Mouse (Mus musculus) small intestine, adult 2 months (tissue): ENCODE measurements around the gene Rnf216. TPM values are rescaled to one million over a fixed set of nuclear protein-coding genes. Genes with fewer than 3 reads are reported as not detected.

ENCODE experiments used
- H3K27ac ChIP-seq: fragments of 200-500 bp; 2 replicates; pipeline ENCODE4 v1.5.1; 2012; ENCODE audit warnings: low read depth, low read length, control low read depth, inconsistent platforms; ENCODE audit not compliant: insufficient read depth
- H3K27me3 ChIP-seq: fragments of 200-500 bp; 2 replicates; pipeline ENCODE4 v1.6.1; 2012; ENCODE audit warnings: mild to moderate bottlenecking, moderate library complexity, low read length, inconsistent platforms; ENCODE audit not compliant: control insufficient read depth, insufficient read depth
- H3K36me3 ChIP-seq: fragments of 200-500 bp; 2 replicates; pipeline ENCODE4 v1.6.1; 2012; ENCODE audit warnings: mild to moderate bottlenecking, low read length, control low read depth, inconsistent platforms; ENCODE audit not compliant: control insufficient read depth, insufficient read depth
- H3K4me1 ChIP-seq: fragments of 200-500 bp; 2 replicates; pipeline ENCODE4 v1.6.1; 2012; ENCODE audit warnings: low read length, inconsistent platforms, mixed read lengths; ENCODE audit not compliant: control insufficient read depth, insufficient read depth, insufficient read length
- H3K4me3 ChIP-seq: fragments of 200-500 bp; 2 replicates; pipeline ENCODE4 v1.5.1; 2012; ENCODE audit warnings: low read depth, mild to moderate bottlenecking, control low read depth, inconsistent platforms, low read length, moderate library complexity
- CTCF ChIP-seq: fragments of 200-500 bp; IDR thresholded peaks from 2 replicates; pipeline ENCODE4 v1.5.1; 2012; ENCODE audit warnings: low read depth, mild to moderate bottlenecking, control low read depth, inconsistent platforms, low read length, moderate library complexity, mixed read lengths; ENCODE audit not compliant: insufficient replicate concordance, insufficient read length; ENCODE audit errors: extremely low read depth
- POLR2A ChIP-seq: fragments of 200-500 bp; IDR thresholded peaks from 2 replicates; pipeline ENCODE4 v1.6.1; 2012; ENCODE audit warnings: low read depth, mild to moderate bottlenecking, control low read depth, inconsistent platforms, low read length, moderate library complexity
- WGBS: fragments of 180-500 bp; shearing (Covaris S2); methylation state at CpG from one replicate; pipeline ENCODE4 v1.1.7; 2018; 5-methylcytosine and 5-hydroxymethylcytosine counted together
- polyA plus RNA-seq: library from polyadenylated mRNA; depleted of rRNA; stranded (reverse); fragments of >200 nt; gene quantifications from 2 replicates; pipeline ENCODE4 v1.2.3, GENCODE M21; 2012

Gene Rnf216
- polyA plus RNA-seq, 1 experiment = 24.3 TPM

- Histone ChIP-seq H3K27me3 (no peaks in the 10 kb centered on the region), H3K4me1 (no peaks in the 10 kb centered on the region), H3K27ac (no peak overlapping the region), H3K36me3 (no peaks in the 10 kb centered on the region), H3K4me3 (no peak overlapping the region)
- WGBS = 46% methylated on average over 5 of the region's 5 CpGs
- TF ChIP-seq POLR2A = no peak
- TF ChIP-seq CTCF = no peak
Measured at GRCm38 (mm10) chr5:142976516-142976915, 136.3 kb downstream of the Rnf216 start.

DNA sequence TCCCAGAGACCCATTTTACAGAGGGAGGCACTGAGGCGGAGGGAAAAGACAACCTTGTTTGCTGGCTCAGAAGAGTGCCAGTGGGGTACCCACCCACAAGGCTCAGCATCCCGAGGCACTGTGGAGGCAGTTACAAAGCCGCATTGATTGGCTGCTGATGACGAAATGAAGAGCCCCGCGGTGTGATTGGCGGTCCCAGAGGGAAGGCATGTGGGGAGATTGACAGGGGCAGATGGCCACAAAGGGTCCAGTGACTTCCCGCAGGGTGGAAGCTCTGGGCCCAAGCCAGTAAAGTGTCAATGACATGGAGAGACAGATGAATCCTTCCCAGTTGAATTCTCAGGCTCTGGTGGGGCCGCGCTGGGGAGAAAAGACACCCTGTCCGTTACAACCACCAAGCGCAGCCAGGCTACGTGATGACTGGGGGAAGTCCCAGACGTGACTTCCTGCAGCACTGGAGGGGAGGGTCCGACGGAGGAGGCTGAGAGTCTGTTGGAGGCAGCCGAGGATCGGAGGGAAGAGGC, 138.1 kb downstream of the Rnf216 start:
- no peak overlapping the region for H3K4me3 ChIP-seq
- WGBS = 23% methylated on average over 18 of the region's 18 CpGs
- no peak overlapping the region for H3K27ac ChIP-seq
- TF ChIP-seq CTCF = no peak
- H3K36me3 ChIP-seq = no peaks in the 10 kb centered on the region
- H3K4me1 ChIP-seq = no peaks in the 10 kb centered on the region
- no peaks in the 10 kb centered on the region for H3K27me3 ChIP-seq

GRCm38 (mm10) chr5:142973971-142974370, 138.8 kb downstream of the Rnf216 start:
- TF ChIP-seq POLR2A = no peak
- no peak for TF ChIP-seq CTCF
- no peaks in the 10 kb centered on the region for H3K27me3 ChIP-seq
- 43% methylated on average over 3 of the region's 3 CpGs for WGBS
- no peaks in the 10 kb centered on the region for H3K36me3 ChIP-seq
- H3K27ac ChIP-seq = no peak overlapping the region
- H3K4me3 ChIP-seq = no peak overlapping the region
- no peaks in the 10 kb centered on the region for H3K4me1 ChIP-seq

DNA sequence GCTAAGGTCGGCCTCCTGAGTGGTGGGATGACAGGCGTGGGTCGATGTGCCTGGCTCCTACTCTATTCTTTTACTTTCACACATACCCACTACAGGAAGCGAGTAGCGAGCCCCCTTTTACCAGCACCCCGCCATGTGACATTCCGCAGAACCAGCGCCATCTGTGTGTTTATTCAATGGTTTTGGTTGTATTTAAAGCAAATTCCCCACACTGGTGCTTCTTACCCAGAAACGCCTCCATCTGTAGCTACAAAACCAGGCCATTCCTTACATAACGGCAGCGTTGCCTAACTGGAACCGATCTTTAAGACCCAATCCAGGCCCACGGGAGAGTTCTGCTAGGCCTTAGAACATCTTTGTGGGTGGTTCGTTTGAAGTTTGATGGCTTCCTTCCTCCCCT, 144.4 kb downstream of the Rnf216 start:
- 88% methylated on average over 14 of the region's 14 CpGs for WGBS
- TF ChIP-seq CTCF (no peak), POLR2A (no peak)
- H3K36me3 ChIP-seq = no peaks in the 10 kb centered on the region
- H3K4me3 ChIP-seq = no peak overlapping the region
- H3K27ac ChIP-seq = no peak overlapping the region
- H3K4me1 ChIP-seq = no peaks in the 10 kb centered on the region
- H3K27me3 ChIP-seq = no peaks in the 10 kb centered on the region

DNA sequence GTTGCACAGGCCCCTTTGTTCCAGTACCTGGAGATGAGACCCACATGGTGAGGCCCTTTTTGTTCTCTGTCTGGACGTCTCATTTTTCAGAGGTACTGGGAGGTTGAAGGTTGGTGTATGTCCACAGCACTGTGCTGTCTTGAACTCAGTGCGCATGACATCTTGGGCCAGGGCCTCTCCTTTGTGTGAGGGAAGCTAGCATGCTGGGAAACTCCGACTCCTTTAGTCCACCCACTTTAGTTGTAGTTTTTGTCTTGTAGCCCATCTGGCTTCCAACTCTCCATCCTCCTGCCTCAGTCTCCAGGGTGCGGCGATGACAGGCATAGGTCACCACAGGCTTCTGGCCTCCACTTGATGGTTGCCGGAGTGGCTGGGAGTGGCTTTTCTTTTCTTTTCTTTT, 148.1 kb downstream of the Rnf216 start:
- Histone ChIP-seq H3K27ac (no peak overlapping the region), H3K4me1 (peaks cover 13% of the 10 kb centered on the region), H3K36me3 (no peaks in the 10 kb centered on the region), H3K4me3 (no peak overlapping the region), H3K27me3 (peaks cover 36% of the 10 kb centered on the region)
- WGBS = 84% methylated on average over 6 of the region's 6 CpGs
- TF ChIP-seq CTCF (no peak), POLR2A (no peak)

DNA sequence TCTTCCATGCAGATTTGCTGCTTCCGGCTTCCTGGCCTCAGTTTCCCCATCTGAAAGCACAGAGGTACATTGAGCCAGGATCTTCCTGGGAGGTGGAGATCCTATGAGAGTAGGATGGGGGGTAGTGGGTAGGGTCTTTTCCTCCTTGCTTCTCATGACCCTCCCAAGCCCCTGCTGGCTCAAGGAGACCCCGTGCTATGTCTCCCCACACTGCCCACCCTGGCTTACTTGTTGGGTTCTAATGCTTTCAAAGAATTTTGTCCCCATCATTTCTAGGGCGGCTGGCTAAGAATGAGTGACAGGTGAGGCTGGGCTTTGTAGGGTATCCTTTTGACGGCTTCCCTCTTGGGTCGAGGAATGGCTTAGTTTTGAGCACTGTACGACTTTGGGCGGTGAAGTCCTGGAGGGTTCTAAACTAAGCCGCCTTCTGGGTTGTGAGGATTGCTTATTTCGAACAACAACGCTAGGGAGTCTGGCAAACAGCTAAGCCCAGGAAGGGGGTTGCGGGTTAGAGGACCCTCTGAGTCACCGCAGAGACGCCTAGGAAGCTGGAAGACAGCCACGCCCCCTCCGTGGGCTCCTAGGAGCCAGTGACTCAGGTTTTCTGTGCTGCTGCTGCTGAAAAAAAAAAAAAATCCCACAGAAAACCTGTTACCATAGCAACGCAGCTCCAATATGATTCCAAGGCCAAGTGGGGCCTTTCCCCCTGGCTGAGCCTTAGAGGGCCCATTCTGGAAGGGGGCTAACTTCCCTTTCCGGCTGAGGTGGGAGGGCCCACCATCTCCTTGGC, 148.9 kb downstream of the Rnf216 start:
- 41% methylated on average over 17 of the region's 17 CpGs for WGBS
- peaks cover 37% of the 10 kb centered on the region for H3K27me3 ChIP-seq
- no peak for TF ChIP-seq POLR2A
- TF ChIP-seq CTCF = no peak
- H3K27ac ChIP-seq = no peak overlapping the region
- no peak overlapping the region; the same call in 1 of the 2 replicates for H3K4me3 ChIP-seq
- no peaks in the 10 kb centered on the region for H3K36me3 ChIP-seq
- peaks cover 13% of the 10 kb centered on the region for H3K4me1 ChIP-seq

DNA sequence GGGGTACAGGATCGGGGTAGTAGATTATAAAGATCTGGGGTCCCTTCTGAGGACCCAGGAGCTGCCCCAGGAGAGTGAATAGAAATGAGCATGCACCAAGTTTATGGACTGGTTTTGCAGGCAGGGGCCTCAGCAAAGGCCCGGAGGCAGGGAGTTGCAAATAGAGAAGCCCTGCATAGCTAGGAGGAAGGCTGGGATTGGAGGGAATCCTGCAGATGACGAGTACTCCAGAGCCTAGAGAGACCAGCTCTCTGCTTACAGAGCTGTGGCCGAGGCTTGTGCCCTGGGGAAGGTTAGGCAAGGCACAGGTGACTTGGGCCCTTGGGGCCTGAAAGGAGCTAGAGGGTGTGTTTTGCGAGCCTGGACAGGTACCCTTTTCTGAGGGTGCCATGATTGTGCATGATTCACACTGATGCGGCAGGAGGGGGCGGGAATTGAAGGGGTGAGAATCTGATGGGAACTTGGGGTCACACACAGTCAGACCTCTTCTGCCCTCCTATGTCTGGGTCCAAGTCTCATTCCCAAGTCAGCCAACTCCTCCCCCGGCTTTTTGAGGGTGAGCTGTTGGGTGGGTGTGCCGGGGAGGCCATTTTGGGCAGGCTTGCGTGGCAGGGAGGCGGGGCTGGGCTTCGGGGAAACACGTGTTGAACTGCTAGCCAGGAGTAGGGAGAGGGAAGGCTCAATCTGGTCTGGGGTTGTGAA, 149.6 kb downstream of the Rnf216 start:
- TF ChIP-seq CTCF = no peak
- TF ChIP-seq POLR2A = no peak
- 15% methylated on average over 13 of the region's 13 CpGs for WGBS
- peaks cover 37% of the 10 kb centered on the region for H3K27me3 ChIP-seq
- H3K4me3 ChIP-seq = peak overlapping the region; percentile 39
- no peaks in the 10 kb centered on the region for H3K36me3 ChIP-seq
- no peak overlapping the region for H3K27ac ChIP-seq
- H3K4me1 ChIP-seq = peaks cover 13% of the 10 kb centered on the region
